Mouse (Mus musculus): ENCODE measurements at regions not wholly inside any gene's neighbourhood (a gene's known extent, or its start where the extent isn't known, plus 50 kb on each side); places are given as distances from the start of the nearest gene placed in this dataset.
A peak's percentile ranks its signal among the peaks of the same experiment; 100 is the strongest.

GRCm38 (mm10) chr1:193951936-193952335, 581.8 kb upstream of the Camk1g start:
- DNase-seq (ENCODE audit: inconsistent age in 2 of 2, low spot score in 1 of 2), result no peak

DNA sequence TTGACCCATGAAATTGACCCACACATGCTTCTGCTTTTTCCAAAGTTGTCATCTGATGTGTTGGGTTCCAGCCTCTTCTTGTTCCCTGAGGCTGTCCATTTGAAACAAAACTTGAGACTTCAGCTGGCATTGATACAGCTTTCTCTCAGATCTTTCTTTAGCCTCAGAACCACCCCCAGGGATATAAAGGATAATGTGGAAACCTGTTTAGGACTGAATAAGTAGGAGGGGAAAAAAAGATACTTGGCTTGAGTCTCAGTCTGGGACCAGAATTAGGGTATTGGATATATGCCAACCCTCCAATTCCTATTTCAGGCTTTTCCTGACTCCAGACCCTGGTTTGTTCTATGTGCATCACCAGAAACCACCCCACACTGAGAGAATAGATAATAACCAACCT, 579.7 kb upstream of the Camk1g start:
- no peak for DNase-seq (ENCODE audit: inconsistent age in 2 of 2, low spot score in 1 of 2)

DNA sequence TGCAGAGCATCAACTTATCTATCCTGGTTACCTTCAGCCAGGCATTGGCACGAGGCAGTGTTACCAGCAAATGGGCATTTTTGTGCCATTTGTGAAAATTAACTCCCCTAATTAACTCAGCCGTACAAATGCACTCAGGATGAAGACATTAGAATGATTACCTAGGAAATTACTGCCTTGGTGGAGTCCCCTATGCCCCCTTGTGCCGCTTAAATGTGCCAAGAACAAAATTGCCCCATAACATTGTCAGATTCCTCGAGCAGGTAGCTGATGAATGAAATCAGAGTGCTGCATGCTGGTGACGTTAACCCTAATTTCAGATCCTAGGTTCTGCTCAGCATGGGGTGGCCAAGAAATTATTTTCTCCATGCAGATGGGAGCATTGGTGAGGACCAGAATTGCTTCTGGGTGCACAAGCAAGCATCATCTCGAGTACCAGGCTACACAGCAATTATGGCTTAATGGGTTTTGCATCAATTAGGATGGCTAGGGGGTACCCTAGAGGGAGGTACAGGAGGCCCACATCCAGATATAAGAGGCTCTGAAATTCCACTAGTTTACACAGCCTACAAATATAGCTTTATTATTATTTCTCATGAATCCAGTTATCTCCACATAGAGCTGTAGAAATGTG, 577.0 kb upstream of the Camk1g start:
- DNase-seq (ENCODE audit: inconsistent age in 2 of 2, low spot score in 1 of 2), result no peak

- no peak for DNase-seq (ENCODE audit: inconsistent age in 2 of 2, low spot score in 1 of 2)
These were observed 565.9 kb upstream of the Camk1g start for GRCm38 (mm10) chr1:193935969-193936368.

DNA sequence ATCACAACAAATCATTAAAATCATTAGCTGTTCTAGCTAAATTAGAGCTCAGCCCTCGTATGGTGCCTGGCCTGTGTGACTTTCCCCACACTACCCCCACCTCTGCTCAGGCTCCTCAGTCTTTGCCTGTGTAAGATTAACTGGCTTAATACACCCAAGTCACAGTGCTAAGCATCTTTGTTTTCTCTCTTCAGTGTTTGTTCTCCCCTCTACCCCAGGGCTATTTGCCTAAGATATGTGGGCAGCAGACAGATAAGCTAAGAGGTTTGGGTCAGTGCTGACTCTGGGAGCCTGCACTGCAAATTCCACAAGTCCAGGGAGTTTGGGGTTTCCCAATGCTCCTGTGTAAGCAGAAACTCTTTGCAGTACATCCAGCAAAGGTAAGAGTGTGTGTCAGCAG, 564.2 kb upstream of the Camk1g start:
- DNase-seq (ENCODE audit: inconsistent age in 2 of 2, low spot score in 1 of 2), result no peak

DNA sequence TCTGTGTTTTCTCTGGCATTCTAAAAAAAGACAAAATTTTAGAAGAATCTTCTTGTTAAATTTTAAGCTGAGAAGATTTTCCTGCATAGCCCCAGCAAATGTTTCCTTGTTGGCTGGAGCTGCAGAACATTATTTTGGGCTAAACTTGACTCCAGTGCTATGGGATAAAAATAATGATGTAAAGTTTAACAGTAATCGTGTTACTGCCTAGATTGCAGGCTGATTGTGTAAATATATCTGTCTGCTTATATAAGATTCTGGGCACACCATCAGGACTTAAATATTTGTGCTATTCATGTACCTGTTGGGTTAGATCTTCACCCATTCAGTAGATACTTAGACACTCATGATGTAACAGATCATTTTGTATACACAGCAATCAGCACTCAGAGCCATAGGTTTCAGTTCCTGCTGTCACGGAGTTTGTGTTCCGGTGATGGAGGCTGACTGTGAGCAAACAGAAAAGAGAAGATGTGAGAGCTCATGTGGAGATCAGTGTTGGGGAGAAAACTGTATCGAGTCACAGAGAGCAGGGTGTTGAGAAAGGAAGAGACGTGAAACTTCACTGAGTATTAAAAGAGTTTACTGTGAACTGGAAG, 561.1 kb upstream of the Camk1g start:
- no peak for DNase-seq (ENCODE audit: inconsistent age in 2 of 2, low spot score in 1 of 2)

DNA sequence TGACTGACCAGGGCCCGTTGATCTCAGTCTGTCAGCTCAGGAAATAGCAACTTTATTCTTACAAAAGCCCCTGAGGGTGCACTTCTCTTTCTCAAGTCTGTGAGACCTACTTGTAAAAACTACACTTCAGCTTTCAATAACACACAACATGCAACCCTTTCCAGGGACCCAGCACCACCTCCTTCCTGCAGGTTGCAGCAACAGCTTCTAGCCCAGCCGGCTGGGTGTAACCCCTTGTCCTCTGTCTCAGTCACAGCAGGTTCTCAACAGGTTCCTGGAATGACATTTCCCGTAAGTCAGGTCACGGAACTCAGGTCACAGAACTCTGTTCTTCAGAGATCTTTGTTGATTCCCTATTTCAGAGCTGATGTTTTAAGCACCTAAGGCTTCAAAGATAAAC, 558.5 kb upstream of the Camk1g start:
- DNase-seq (ENCODE audit: inconsistent age in 2 of 2, low spot score in 1 of 2), result no peak

GRCm38 (mm10) chr1:193922756-193923155, 552.7 kb upstream of the Camk1g start:
- no peak for DNase-seq (ENCODE audit: inconsistent age in 2 of 2, low spot score in 1 of 2)

DNA sequence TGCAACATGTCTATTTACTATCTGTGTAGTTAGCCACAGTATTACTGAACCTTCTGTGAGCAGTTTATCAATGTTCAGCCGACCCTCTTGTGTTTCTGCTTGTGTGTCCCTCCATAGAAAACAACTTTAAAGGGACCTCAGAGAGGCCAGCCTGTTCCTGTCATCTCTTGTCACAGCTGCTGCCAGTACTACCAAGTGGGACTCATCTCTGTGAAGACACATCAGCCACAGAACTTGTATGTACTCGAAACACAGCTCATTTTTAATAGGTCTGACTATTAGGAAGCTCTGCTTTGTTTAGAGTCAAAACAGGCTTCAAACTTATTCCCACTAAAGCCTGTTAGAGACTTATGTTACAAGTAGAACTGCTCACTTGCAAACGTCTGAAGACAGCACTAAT, 549.1 kb upstream of the Camk1g start:
- no peak for DNase-seq (ENCODE audit: inconsistent age in 2 of 2, low spot score in 1 of 2)

GRCm38 (mm10) chr1:193905711-193906110, 535.6 kb upstream of the Camk1g start:
- peak; percentile 7 to 70 for DNase-seq (ENCODE audit: inconsistent age in 2 of 2, low spot score in 1 of 2)

GRCm38 (mm10) chr1:193894072-193894471, 524.0 kb upstream of the Camk1g start:
- no peak for DNase-seq (ENCODE audit: inconsistent age in 2 of 2, low spot score in 1 of 2)

DNA sequence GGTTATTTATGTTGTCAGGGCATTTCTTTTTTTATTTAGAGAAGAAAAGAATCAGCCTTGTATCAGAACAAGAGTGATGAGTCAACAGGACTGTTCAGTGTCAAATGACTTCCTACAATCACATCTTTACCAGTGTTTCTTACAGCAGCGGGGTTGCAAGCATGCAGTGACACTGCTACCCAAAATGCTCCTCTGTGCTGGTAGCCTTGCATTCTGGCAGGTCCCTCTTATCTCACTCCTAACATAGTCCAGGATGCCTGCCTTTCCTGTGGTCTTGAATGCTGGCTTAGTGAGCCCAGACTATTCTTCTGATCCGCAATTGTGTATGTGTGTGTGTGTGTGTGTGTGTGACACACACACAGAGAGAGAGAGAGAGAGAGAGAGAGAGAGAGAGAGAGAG, 506.4 kb upstream of the Camk1g start:
- no peak for DNase-seq (ENCODE audit: inconsistent age in 2 of 2, low spot score in 1 of 2)

- DNase-seq (ENCODE audit: inconsistent age in 2 of 2, low spot score in 1 of 2), result no peak
These were observed 506.0 kb upstream of the Camk1g start for GRCm38 (mm10) chr1:193876121-193876520.

DNA sequence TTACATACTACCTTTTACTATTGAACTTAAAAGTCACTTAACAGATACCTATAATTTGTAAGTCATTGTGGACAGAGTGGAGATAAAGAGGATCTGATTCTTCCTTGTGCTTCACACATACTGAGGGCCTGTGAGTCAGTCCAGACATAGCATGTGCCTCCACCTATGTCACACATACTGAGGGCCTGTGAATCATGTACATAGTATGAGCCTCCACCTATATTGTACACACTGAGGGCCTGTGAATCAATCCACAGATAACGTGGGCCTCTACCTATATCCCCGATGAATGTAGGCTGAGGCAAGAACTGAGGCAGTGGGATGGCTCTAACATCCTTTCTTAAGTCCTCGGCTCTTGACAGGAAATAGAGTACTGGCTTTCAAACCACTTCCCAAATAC, 505.2 kb upstream of the Camk1g start:
- no peak for DNase-seq (ENCODE audit: inconsistent age in 2 of 2, low spot score in 1 of 2)

GRCm38 (mm10) chr1:193870731-193871130, 500.6 kb upstream of the Camk1g start:
- peak; percentile 24 to 78 for DNase-seq (ENCODE audit: inconsistent age in 2 of 2, low spot score in 1 of 2)

- DNase-seq (ENCODE audit: inconsistent age in 2 of 2, low spot score in 1 of 2), result peak in 1 of 2 experiments; percentile 54
These were observed 498.7 kb upstream of the Camk1g start for GRCm38 (mm10) chr1:193868639-193869320.

DNA sequence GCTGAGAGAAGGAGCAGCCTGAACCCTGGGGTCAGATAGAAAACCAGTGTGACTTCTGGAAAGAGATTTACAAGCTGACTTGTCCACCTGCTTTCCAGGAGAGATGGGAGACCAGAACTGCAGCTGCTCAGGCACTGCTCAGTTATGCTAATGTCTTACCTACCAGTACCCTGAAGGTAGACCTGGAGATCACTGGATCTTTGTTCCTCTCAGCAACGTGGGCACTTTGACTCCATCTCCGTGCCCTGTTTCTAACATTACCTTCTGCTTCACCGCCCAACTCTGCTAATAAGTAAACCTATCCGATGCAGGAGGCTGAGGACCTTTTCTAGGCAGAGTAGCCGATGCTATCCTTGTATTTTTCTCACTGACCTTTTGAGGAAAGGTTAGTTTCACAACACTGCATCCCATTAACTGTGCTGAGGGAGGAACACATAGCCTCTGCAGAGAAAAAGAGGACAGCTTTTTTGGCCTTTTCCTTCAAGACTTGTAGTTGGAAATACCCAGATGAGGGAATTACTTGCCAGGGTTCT, 490.7 kb upstream of the Camk1g start:
- no peak for DNase-seq (ENCODE audit: inconsistent age in 2 of 2, low spot score in 1 of 2)

GRCm38 (mm10) chr1:193860354-193860753, 490.3 kb upstream of the Camk1g start:
- DNase-seq (ENCODE audit: inconsistent age in 2 of 2, low spot score in 1 of 2), result no peak

DNA sequence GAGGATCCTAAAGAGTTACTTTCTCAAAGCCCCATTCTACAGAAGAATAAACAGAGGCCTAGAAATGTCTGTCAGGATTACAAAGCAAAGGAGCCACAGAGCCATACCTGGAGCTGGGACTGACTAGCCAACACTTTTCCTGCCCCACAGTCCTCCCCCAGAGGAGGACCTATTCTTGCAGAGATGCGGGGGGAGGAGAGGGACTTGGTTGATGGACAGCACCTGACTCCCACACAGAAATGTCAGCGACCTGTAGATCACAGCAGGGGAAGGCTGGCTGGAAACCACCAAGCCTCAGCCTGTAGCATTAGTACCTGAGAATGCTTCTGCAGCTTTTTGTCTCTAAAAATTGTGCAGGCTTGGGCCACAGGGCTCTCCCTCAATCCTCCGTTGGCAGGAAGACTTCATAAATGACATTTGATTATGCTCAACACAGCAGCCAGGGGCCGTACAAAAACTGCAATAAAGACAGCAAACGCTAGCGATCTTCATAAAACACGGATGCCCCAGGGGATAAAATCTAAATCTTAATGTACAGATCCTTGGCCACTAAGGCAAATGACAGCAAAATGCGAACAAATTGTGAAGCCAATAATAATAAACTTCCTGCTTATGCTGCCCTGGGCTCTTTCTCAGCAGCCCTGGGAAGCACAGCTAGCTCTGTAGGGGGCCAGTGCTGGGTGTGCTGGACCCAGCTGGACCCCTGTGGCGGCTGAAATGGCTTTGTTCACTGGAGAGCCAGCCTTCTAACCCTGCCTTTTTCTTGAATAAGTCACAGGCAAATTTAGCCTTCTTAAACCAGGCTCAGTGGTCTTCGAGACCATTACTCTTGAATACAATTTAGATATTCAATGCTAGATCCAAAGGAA, 489.4 kb upstream of the Camk1g start:
- DNase-seq (ENCODE audit: inconsistent age in 2 of 2, low spot score in 1 of 2), result no peak

DNA sequence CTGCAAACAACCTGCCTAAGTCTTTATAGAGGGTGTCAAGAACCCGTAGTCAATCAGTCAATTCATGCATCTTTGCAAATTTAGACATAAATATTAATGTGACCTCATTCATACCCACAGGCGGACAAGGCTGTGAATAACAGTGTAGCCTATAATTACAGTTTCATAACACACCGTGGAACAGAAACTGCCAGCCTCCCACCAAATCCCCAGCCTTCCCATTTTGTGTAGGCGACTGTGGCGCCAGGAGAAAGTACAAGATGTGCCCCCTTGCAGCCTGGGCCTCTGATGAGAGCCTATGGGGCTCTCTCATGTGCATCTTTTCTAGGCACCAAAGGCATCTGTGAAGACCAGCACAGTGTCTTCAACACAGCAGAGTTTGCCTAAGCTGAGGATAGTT, 477.8 kb upstream of the Camk1g start:
- DNase-seq (ENCODE audit: inconsistent age in 2 of 2, low spot score in 1 of 2), result no peak

DNA sequence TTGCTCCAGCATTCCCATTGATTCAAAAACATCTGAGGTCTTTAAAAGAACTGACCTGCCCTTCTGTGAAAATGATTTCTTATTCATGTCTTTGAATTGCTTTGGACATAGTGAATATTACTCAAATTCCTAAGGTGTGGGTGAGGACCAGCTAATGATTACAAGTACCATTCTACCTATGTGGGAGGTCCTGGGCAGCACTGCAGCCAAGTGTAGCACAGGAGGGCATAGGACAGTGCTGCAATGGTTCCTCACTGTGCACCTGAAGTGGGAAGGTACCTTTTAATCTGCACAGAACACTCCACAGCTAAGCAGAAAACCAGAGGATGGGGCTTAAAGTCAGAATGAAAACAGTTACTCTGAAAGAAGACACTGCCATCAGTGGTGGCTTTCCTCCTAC, 474.8 kb upstream of the Camk1g start:
- DNase-seq (ENCODE audit: inconsistent age in 2 of 2, low spot score in 1 of 2), result no peak
